Mouse (Mus musculus) CD4-positive helper T cell, adult 2 months (primary cell): ENCODE results near the gene Ngp.

Experiments
- DNase-seq: peaks from one replicate; pipeline ENCODE4 v3.0.0-alpha.2; 2012; ENCODE audit warnings: low read depth, missing footprints, low spot score

The Ngp gene

DNA sequence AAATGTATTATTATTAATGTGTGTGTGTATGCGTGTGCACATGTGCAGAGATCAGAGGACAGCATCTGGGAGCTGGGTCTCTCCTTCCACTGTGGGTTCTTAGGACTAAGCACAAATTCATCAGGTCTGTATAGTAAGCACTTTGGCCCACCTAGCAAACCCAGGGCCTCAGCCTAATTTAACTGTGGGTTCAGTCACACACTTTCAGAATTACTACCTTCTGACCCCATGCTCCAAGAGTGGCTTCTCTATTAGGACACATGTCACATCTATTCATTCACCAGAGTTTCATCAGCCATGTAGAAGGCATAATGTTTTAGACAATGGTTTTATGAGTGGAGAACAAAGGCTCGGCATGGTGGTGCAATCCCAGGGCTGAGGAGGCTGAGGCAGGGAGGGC is 13.5 kb downstream of the Ngp start:
- DNase-seq = no peak

- DNase-seq = no peak
Measured at GRCm38 (mm10) chr9:110436041-110436440, 16.5 kb downstream of the Ngp start.

DNA sequence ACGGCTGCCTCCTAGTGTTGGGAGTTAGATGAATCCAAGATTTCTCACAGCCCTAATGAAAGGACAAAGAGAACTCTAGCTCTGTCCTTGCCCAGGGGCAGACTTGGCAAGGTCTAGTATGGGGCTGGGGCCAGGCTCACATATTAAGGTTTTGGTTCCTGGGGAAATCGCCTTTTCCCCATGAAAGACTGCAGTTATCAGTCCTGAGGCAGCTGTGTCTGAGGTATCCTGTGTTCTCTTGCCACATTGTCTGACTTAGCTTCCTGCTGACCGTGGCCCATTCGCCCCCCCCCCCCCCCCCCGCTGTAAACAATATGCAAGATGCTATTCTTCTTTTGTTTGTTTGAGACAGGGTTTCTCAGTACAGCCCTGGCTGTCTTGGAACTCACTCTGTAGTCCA is 20.5 kb downstream of the Ngp start:
- no peak for DNase-seq

GRCm38 (mm10) chr9:110440559-110440958 is 21.0 kb downstream of the Ngp start:
- no peak for DNase-seq

DNA sequence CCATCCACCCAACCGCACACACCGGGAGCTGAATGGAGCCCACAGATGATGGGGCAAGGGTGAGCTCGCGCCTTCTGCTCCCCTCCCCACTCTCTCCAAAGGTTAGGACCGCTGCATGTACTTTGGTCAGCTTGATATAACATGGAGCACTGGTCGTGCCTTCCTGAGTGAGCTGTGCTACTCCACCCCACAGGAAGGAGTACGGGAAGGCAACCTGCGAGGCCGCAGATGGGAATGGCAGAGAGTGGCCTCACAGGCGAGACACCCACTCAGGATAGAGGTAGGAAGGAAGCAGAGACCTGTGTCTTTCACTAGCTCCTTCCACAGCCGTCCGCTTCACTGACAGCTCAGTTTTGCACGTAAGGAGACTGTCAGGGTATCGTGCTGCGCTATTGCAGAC is 28.8 kb downstream of the Ngp start:
- DNase-seq = no peak

- DNase-seq = peak; percentile 87
Measured at GRCm38 (mm10) chr9:110448857-110449617, 29.5 kb downstream of the Ngp start.

GRCm38 (mm10) chr9:110452523-110452922 is 33.0 kb downstream of the Ngp start:
- peak; percentile 23 for DNase-seq

GRCm38 (mm10) chr9:110457926-110458325 is 38.4 kb downstream of the Ngp start:
- DNase-seq = peak; percentile 60

DNA sequence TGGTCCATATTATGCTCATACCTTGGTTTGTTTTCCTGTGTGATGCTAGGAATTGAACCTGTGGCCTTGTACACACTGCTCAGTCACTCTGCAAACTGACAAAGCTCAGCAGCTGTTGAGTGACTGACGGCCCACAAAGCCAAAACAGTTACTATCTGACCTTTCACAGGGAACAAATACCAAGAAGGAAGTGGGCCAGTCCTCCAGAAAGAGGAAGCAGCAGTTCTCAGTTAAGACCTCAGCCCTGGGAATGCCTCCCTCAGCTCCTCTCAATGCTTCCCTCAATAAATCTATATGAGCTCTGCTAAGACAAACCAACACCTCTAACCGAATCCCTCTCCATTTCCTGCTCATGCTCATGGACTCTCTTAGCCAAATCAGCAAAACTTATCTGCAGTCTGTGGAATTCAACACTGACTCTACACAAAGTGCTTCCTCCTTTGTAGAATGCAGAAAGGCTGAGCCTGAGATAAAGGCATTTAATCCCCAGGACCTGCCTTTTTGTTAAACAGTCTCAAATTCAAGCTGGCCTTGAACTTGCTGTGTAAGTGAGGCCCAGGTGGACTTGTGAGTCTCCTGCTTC is 39.7 kb downstream of the Ngp start:
- DNase-seq = no peak

DNA sequence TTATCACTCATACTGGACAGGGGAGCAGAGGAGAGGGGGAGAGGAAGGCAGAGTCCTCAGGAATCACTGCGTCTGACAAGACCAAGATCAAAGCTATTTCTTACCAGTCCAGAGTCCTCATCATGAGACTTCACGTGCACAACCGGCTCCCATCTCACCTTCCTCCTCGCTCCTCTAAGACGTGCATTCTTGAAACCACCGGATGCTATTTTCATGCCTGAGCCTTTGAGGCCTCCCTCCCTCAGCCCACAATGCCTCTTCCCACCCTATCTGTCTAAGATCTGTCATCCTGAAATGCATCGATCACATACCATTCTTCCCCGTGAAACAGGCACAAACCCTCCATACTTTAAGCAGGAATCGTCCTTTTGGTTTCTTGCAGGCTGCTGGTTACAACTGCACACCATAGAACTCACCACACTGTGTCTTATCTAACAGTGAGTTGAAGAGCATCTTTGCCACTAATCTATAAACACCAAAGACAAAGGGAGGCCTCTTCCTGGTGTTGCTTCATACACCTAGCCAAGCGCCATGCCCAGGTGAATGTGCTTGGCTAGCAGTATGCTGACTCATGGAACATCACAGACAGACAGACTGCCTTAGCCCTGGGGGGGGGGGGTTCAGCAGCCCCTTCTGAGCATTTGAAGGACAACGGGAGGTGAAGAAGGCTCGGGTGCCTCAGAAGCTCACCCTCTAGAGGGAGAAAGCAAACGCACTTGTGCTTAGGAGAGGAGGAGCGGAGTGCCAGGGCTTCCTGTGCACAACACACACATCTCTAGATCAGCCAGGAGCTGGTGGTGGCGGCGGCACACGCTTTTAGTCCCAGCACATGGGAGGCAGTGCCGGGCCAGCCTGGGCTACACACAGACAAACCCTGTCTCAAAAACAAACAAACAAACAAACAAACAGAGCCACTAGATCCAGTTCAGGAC is 41.6 kb downstream of the Ngp start:
- peak; percentile 76 for DNase-seq

GRCm38 (mm10) chr9:110462321-110462720 is 42.8 kb downstream of the Ngp start:
- no peak for DNase-seq

- DNase-seq = no peak
Measured at GRCm38 (mm10) chr9:110463983-110464591, 44.5 kb downstream of the Ngp start.

GRCm38 (mm10) chr9:110465336-110465735 is 45.8 kb downstream of the Ngp start:
- no peak for DNase-seq

DNA sequence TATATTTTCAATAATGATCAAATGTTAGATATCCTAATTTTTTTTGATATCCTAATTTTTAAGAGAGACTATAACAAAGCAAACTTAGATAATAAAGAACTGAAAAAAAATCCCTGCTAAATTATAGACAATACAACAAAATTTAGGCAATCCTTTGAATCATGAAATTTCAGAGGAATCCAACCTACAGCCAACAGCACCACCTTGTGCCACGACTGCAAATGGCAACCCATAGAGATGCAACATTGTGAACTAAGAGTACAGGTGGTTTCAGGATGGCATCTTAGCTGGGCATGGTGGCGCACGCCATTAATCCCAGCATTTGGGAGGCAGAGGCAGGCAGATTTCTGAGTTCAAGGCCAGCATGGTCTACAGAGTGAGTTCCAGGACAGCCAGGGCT is 46.6 kb downstream of the Ngp start:
- DNase-seq = peak; percentile 62
